Mouse (Mus musculus) myocyte (in vitro differentiated cells): ENCODE data around the gene Bcl2l1. TPM values are rescaled to one million over a fixed set of nuclear protein-coding genes. Genes with fewer than 3 reads are reported as not detected.

ENCODE experiments used
- H3K27me3 ChIP-seq: one replicate; pipeline ENCODE4 v1.6.1; 2011; ENCODE audit not compliant: control insufficient read depth, insufficient read depth, insufficient read length
- H3K36me3 ChIP-seq: one replicate; pipeline ENCODE4 v1.6.1; 2011; ENCODE audit not compliant: control insufficient read depth, insufficient read depth
- H3K4me2 ChIP-seq: one replicate; pipeline ENCODE4 v1.6.1; 2011; ENCODE audit warnings: low read depth, control low read depth
- H3K4me3 ChIP-seq: one replicate; pipeline ENCODE4 v1.5.1; 2011; ENCODE audit warnings: mild to moderate bottlenecking, control low read depth, moderate library complexity
- H3K79me2 ChIP-seq: one replicate; pipeline ENCODE4 v1.6.1; 2011; ENCODE audit not compliant: control insufficient read depth, insufficient read depth
- H3ac ChIP-seq: one replicate; pipeline ENCODE4 v1.6.1; 2011; ENCODE audit not compliant: control insufficient read depth, insufficient read length
- CEBPB ChIP-seq: IDR thresholded peaks from 2 replicates; pipeline ENCODE4 v1.6.1; 2011; ENCODE audit warnings: mild to moderate bottlenecking, moderate library complexity; ENCODE audit not compliant: poor library complexity, insufficient read depth, severe bottlenecking
- E2F4 ChIP-seq: IDR thresholded peaks from one replicate; pipeline ENCODE4 v1.6.1; 2011; ENCODE audit warnings: mild to moderate bottlenecking, control low read depth, moderate library complexity; ENCODE audit not compliant: insufficient read depth
- MAX ChIP-seq: IDR thresholded peaks from one replicate; pipeline ENCODE4 v1.6.1; 2011; ENCODE audit warnings: low read depth, mild to moderate bottlenecking, control low read depth
- MYOD1 ChIP-seq, 3 experiments: IDR thresholded peaks; one replicate each; pipeline ENCODE4 v1.6.1; 2011; ENCODE audit warnings: control low read depth in 2 of 3, low read depth in 2 of 3, mild to moderate bottlenecking in 2 of 3, moderate library complexity in 1 of 3; ENCODE audit not compliant: insufficient read length in 2 of 3, control insufficient read depth in 1 of 3
- MYOG ChIP-seq, 3 experiments: IDR thresholded peaks; one replicate each; pipeline ENCODE4 v1.6.1; 2011; ENCODE audit warnings: control low read depth in 2 of 3, low read depth in 2 of 3, mild to moderate bottlenecking in 2 of 3; ENCODE audit not compliant: insufficient read length in 2 of 3, control insufficient read depth in 1 of 3, insufficient read depth in 1 of 3
- POLR2A ChIP-seq: IDR thresholded peaks from one replicate; pipeline ENCODE4 v1.6.1; 2011; ENCODE audit warnings: low read depth, mild to moderate bottlenecking, control low read depth, moderate library complexity; ENCODE audit not compliant: insufficient read length
- POLR2AphosphoS2 ChIP-seq: IDR thresholded peaks from one replicate; pipeline ENCODE4 v1.6.1; 2011; ENCODE audit warnings: low read depth, control low read depth; ENCODE audit not compliant: insufficient read length
- REST ChIP-seq: IDR thresholded peaks from one replicate; pipeline ENCODE4 v1.6.1; 2011; ENCODE audit warnings: mild to moderate bottlenecking, control low read depth, moderate library complexity; ENCODE audit not compliant: insufficient read depth, insufficient read length
- SRF ChIP-seq: IDR thresholded peaks from one replicate; pipeline ENCODE4 v1.6.1; 2011; ENCODE audit warnings: low read depth; ENCODE audit not compliant: control insufficient read depth, insufficient read length
- TCF12 ChIP-seq: IDR thresholded peaks from one replicate; pipeline ENCODE4 v1.6.1; 2011; ENCODE audit warnings: mild to moderate bottlenecking, control low read depth; ENCODE audit not compliant: poor library complexity, insufficient read depth, severe bottlenecking
- TCF3 ChIP-seq: IDR thresholded peaks from one replicate; pipeline ENCODE4 v1.6.1; 2011; ENCODE audit warnings: low read depth, control low read depth; ENCODE audit not compliant: insufficient read length
- USF1 ChIP-seq: IDR thresholded peaks from one replicate; pipeline ENCODE4 v1.6.1; 2011; ENCODE audit warnings: low read depth, mild to moderate bottlenecking, control low read depth, moderate library complexity
- polyA plus RNA-seq: library from polyadenylated mRNA; unstranded; fragments of >200 nt; fragmentation: generic; extraction: Trizol; gene quantifications from one replicate; pipeline ENCODE4 v1.2.1, GENCODE M21; 2012; ENCODE audit warnings: missing spikeins

Gene Bcl2l1
- polyA plus RNA-seq, 1 experiment = 57.0 TPM

- H3K36me3 ChIP-seq = peaks cover 9% of the 10 kb centered on the region
- no peak overlapping the region for H3K4me2 ChIP-seq
- H3K4me3 ChIP-seq = no peak overlapping the region
- no peaks in the 10 kb centered on the region for H3K27me3 ChIP-seq
- peaks cover 71% of the 10 kb centered on the region for H3K79me2 ChIP-seq
- H3ac ChIP-seq = no peak overlapping the region
- TF ChIP-seq MAX (no peak), TCF12 (no peak), USF1 (no peak), POLR2A (no peak)
Observed at GRCm38 (mm10) chr2:152861891-152862290, 30.4 kb upstream of the Bcl2l1 start.

- H3K79me2 ChIP-seq = peaks cover 58% of the 10 kb centered on the region
- no peak overlapping the region for H3K4me2 ChIP-seq
- peaks cover 9% of the 10 kb centered on the region for H3K36me3 ChIP-seq
- no peak for TF ChIP-seq POLR2AphosphoS2
- TF ChIP-seq CEBPB = no peak
- no peak for TF ChIP-seq USF1
- TF ChIP-seq MYOG (IDR thresholded peaks at IDR 0.05; ENCODE audit: control insufficient read depth in 1 of 3, insufficient read depth in 1 of 3, insufficient read length in 2 of 3, low read depth in 2 of 3) = no peak
- TF ChIP-seq TCF12 = no peak
- no peak for TF ChIP-seq TCF3
- TF ChIP-seq SRF = no peak
- TF ChIP-seq MAX = no peak
- TF ChIP-seq REST = no peak
- TF ChIP-seq E2F4 = no peak
- no peak for TF ChIP-seq MYOD1 (IDR thresholded peaks at IDR 0.05; ENCODE audit: control insufficient read depth in 1 of 3, insufficient read length in 2 of 3, low read depth in 2 of 3)
- no peak for TF ChIP-seq POLR2A
- no peaks in the 10 kb centered on the region for H3K27me3 ChIP-seq
- H3ac ChIP-seq = no peak overlapping the region
- H3K4me3 ChIP-seq = no peak overlapping the region
Observed at GRCm38 (mm10) chr2:152859501-152859900, 28.0 kb upstream of the Bcl2l1 start.

GRCm38 (mm10) chr2:152848466-152848865 is 16.9 kb upstream of the Bcl2l1 start:
- TF ChIP-seq MYOD1 (IDR thresholded peaks at IDR 0.05; ENCODE audit: control insufficient read depth in 1 of 3, insufficient read length in 2 of 3, low read depth in 2 of 3) (no peak), MAX (no peak), POLR2AphosphoS2 (no peak)
- peak overlapping the region; percentile 16 for H3ac ChIP-seq
- peak overlapping the region; percentile 73 for H3K4me3 ChIP-seq
- H3K27me3 ChIP-seq = no peaks in the 10 kb centered on the region
- H3K36me3 ChIP-seq = peaks cover 5% of the 10 kb centered on the region
- peak overlapping the region; percentile 77 for H3K4me2 ChIP-seq
- H3K79me2 ChIP-seq = peaks cover 54% of the 10 kb centered on the region

- peak within 1 kb of the TSS; percentile 16 for H3ac ChIP-seq
- H3K79me2 ChIP-seq = peaks cover 48% of the 10 kb centered on the region
- no peaks in the 10 kb centered on the region for H3K27me3 ChIP-seq
- H3K36me3 ChIP-seq = peaks cover 5% of the 10 kb centered on the region
- peak; percentile 93 for TF ChIP-seq E2F4
- no peak for TF ChIP-seq MAX
- peak; percentile 77 for TF ChIP-seq POLR2AphosphoS2
- no peak for TF ChIP-seq CEBPB
- peak; percentile 79 for TF ChIP-seq POLR2A
- peak; percentile 23 for TF ChIP-seq SRF
- peak within 1 kb of the TSS; percentile 77 for H3K4me2 ChIP-seq
- peak within 1 kb of the TSS; percentile 73 for H3K4me3 ChIP-seq
Observed at GRCm38 (mm10) chr2:152847815-152848302, 16.3 kb upstream of the Bcl2l1 start, which contains the start of gene Tpx2. Gene Tpx2, plus strand, starts transcription at chr2:152847964.

GRCm38 (mm10) chr2:152847057-152847814 is 15.7 kb upstream of the Bcl2l1 start:
- Histone ChIP-seq H3ac (peak overlapping the region; percentile 16), H3K4me3 (peak overlapping the region; percentile 73), H3K27me3 (no peaks in the 10 kb centered on the region), H3K36me3 (peaks cover 5% of the 10 kb centered on the region), H3K79me2 (peaks cover 42% of the 10 kb centered on the region), H3K4me2 (peak overlapping the region; percentile 72)
- TF ChIP-seq REST (no peak), MYOG (IDR thresholded peaks at IDR 0.05; ENCODE audit: control insufficient read depth in 1 of 3, insufficient read depth in 1 of 3, insufficient read length in 2 of 3, low read depth in 2 of 3) (no peak), CEBPB (peak; percentile 87; the same call in 1 of the 2 replicates)
